Mouse (Mus musculus) lung, adult 2 months (tissue): Measurements from ENCODE around the gene Kif19a.

Experiments used
- CTCF ChIP-seq: fragments of 200-500 bp; IDR thresholded peaks from 2 replicates; pipeline ENCODE4 v1.5.1; 2011; ENCODE audit warnings: mild to moderate bottlenecking, low read length, control low read depth; ENCODE audit not compliant: insufficient read depth
- POLR2A ChIP-seq: fragments of 200-500 bp; IDR thresholded peaks from 2 replicates; pipeline ENCODE4 v1.6.1; 2011; ENCODE audit warnings: low read depth, mild to moderate bottlenecking, control low read depth, low read length, borderline replicate concordance; ENCODE audit errors: extremely low read depth

GRCm38 (mm10) chr11:114807686-114808427 is 42.7 kb downstream of the Kif19a start:
- TF ChIP-seq POLR2A = no peak
- TF ChIP-seq CTCF = no peak
